Mouse (Mus musculus) testis, adult 2 months (tissue): ENCODE measurements around the gene Myct1. TPM values are rescaled to one million over a fixed set of nuclear protein-coding genes. Genes with fewer than 3 reads are reported as not detected.

Source experiments
- H3K27ac ChIP-seq: fragments of 200-500 bp; 2 replicates; pipeline ENCODE4 v1.5.1; 2012; ENCODE audit warnings: low read depth, low read length; ENCODE audit not compliant: control insufficient read depth, insufficient read depth
- H3K27me3 ChIP-seq: fragments of 200-500 bp; 2 replicates; pipeline ENCODE4 v1.6.1; 2012; ENCODE audit warnings: mild to moderate bottlenecking, low read length, moderate library complexity; ENCODE audit not compliant: control insufficient read depth, insufficient read depth
- H3K36me3 ChIP-seq: fragments of 200-500 bp; 2 replicates; pipeline ENCODE4 v1.6.1; 2012; ENCODE audit warnings: mild to moderate bottlenecking, low read length; ENCODE audit not compliant: control insufficient read depth, insufficient read depth
- H3K4me1 ChIP-seq: fragments of 200-500 bp; 2 replicates; pipeline ENCODE4 v1.6.1; 2012; ENCODE audit warnings: low read length; ENCODE audit not compliant: control insufficient read depth, insufficient read depth
- H3K4me3 ChIP-seq: fragments of 200-500 bp; 2 replicates; pipeline ENCODE4 v1.5.1; 2012; ENCODE audit warnings: low read depth, mild to moderate bottlenecking, low read length, moderate library complexity, mixed read lengths; ENCODE audit not compliant: control insufficient read depth
- CTCF ChIP-seq: fragments of 200-500 bp; IDR thresholded peaks from 2 replicates; pipeline ENCODE4 v1.5.1; 2012; ENCODE audit warnings: low read depth, mild to moderate bottlenecking, inconsistent platforms, low read length, moderate library complexity; ENCODE audit not compliant: control insufficient read depth, insufficient read depth, insufficient replicate concordance
- POLR2A ChIP-seq: fragments of 200-500 bp; IDR thresholded peaks from 2 replicates; pipeline ENCODE4 v1.6.1; 2012; ENCODE audit warnings: low read depth, mild to moderate bottlenecking, inconsistent platforms, low read length, moderate library complexity; ENCODE audit not compliant: control insufficient read depth
- polyA plus RNA-seq: library from polyadenylated mRNA; depleted of rRNA; stranded (reverse); fragments of >200 nt; gene quantifications from 2 replicates; pipeline ENCODE4 v1.2.3, GENCODE M21; 2012; rRNA removed

Gene Myct1
- polyA plus RNA-seq, 1 experiment, result 0.15 TPM

DNA sequence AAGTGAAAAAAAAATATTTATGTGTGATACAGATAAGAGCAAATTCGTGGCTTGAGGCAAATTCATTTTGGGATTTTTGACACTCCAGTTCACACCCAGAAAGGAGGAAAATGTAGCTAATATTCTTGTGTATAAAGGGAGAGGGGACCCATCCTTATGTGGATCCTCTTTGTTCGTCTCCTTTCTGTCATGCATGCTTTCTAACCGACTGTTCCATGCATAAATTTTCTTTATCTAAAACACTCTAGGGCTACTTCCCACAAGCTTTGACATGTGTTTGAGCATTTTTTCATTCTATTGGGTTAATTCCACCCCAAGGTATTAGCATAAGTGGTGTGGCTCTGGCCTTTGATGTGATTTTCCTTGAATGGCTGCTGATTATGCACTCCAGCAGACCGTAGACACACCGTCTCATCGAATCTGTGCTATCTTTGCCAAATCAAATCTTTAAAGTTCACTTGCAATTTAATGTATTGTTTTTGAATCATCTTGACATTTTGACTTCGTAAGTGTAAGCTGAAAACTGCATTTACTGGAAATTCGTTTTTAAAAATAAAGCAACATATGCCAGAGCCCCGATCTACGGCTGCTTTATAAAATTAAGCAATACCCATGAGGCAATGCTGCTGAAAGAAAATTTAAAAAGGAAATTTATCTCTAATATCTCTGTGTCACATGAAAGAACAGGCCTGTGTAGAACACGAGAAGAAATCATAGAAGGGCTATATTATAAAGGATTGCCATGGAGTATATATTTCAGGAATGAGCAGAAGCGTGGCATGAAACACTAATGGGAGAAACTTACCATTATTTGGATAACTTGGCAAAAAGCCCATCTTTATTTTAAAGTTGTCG lies 21.8 kb downstream of the Myct1 start:
- no peak overlapping the region for H3K4me3 ChIP-seq
- H3K4me1 ChIP-seq, result no peaks in the 10 kb centered on the region
- TF ChIP-seq CTCF, result no peak
- TF ChIP-seq POLR2A, result no peak
- no peaks in the 10 kb centered on the region for H3K36me3 ChIP-seq
- H3K27ac ChIP-seq, result no peak overlapping the region
- no peaks in the 10 kb centered on the region for H3K27me3 ChIP-seq

DNA sequence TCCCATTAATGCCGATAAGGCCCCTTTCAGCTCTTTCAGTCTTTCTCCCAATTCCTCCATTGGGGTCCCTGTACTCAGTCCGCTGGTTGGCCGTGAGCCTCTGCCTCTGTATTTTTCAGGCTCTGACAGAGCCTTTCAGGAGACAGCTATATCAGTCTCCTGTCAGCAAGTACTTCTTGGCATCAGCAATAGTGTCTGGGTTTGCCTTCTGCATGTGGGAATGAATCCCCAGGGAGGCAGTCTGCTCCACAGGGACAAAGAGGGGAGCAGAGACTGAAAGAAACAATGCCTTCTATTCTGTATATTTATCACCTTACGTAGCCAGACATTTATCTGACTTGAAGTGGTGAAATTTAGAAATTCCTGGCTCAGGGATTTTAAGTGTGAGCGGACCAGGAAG lies 32.7 kb downstream of the Myct1 start:
- H3K27me3 ChIP-seq, result no peaks in the 10 kb centered on the region
- H3K27ac ChIP-seq, result no peak overlapping the region
- no peak overlapping the region for H3K4me3 ChIP-seq
- TF ChIP-seq POLR2A (no peak), CTCF (no peak)
- no peaks in the 10 kb centered on the region for H3K4me1 ChIP-seq
- H3K36me3 ChIP-seq, result no peaks in the 10 kb centered on the region

DNA sequence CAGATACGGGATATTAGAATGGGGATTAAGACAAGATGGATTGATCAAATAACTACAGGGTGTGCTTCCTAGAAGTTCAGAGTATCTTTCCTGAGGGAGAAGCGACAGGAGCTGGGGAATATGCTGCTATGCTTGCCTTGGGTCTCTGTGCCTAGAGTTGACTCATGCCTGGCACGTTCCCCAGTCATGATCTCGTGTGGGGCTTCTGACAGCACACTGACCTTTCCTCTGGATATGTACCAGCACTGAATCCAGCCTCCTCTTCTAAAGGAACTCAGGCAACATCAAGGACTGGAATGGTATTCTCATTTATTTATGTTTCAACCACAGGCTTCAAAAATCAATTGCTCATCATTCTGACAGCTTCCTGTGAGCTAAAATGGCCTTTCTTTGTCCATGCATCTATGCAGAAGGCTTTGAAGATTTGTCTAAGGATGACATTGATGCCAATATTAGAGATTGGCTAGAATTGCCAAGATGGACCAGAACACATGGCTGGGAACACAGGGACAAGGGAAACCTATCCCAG lies 40.2 kb downstream of the Myct1 start:
- Histone ChIP-seq H3K4me1 (no peaks in the 10 kb centered on the region), H3K4me3 (no peak overlapping the region), H3K36me3 (no peaks in the 10 kb centered on the region), H3K27ac (no peak overlapping the region), H3K27me3 (no peaks in the 10 kb centered on the region)
- no peak for TF ChIP-seq CTCF
- no peak for TF ChIP-seq POLR2A

DNA sequence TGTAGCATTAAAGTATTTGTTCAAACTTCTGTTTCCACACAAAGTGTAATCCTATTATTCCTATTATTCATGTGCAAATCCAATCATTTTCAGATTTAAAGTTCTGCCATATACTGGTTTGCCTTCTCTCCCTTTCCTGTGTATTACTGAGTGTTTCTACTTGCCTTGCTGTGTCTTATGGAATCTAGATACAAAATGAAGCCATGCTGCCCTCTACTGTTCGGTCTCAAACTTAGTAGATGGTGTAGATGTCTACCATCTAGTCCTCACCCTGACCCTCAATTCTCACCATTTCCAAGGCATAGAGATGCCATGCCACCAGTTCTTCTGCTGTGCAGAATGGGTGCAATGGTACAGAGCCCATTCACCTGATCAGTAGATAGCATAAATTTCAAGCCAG lies 40.8 kb downstream of the Myct1 start:
- no peaks in the 10 kb centered on the region for H3K4me1 ChIP-seq

DNA sequence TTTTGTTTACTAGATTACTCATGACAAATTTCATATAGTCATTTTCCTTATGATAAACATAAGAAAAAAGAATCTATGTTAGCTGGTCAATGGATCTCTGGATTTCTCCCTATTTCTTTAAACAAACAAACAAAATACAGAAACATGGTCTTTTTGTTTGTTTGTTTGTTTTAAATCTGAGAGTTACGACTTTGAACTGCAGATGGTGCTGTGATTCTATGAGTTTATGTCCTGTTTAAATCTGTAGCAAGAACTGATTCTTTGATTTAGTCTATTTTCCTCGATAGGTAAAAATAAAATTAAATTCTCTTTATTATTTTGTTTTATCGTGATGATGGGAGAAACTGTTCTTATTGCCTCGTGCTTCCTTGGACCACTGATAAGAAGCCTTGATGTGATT lies 43.7 kb downstream of the Myct1 start:
- no peak for TF ChIP-seq CTCF
- TF ChIP-seq POLR2A, result no peak
- H3K36me3 ChIP-seq, result no peaks in the 10 kb centered on the region
- no peaks in the 10 kb centered on the region for H3K27me3 ChIP-seq
- no peaks in the 10 kb centered on the region for H3K4me1 ChIP-seq
- H3K4me3 ChIP-seq, result no peak overlapping the region
- no peak overlapping the region for H3K27ac ChIP-seq

More for the DNA sequence above, 40.8 kb downstream of the Myct1 start:
- Histone ChIP-seq H3K36me3 (no peaks in the 10 kb centered on the region), H3K27ac (no peak overlapping the region), H3K4me3 (no peak overlapping the region), H3K27me3 (no peaks in the 10 kb centered on the region)
- TF ChIP-seq CTCF (no peak), POLR2A (no peak)

DNA sequence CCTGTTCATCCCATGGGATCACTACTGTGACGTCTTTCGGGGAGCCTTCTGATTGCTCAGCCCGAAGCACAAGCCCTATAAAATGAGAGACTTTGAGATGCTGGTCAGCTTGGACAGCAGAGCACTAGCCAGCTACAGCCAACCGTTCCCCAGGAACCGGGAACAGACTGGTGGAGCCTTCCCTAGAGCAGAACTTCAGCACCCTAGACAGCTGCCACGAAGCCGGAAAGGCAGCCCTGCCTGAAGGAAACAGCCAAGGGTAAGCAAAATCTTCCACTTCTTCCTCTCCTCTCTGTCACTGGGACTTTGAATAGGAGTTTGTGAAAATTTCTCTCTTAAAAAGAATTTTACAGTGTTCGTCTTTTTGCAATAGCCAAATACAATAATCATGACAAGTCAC lies 45.5 kb downstream of the Myct1 start, which contains the start of gene Vip:
TSS of gene Vip (plus strand) at position 107 of the 400 bp plus-strand sequence.
- TF ChIP-seq CTCF, result no peak
- TF ChIP-seq POLR2A, result no peak

More for the DNA sequence above, 45.5 kb downstream of the Myct1 start, which contains the start of gene Vip:
- H3K27ac ChIP-seq, result no peak within 1 kb of the TSS
- no peak within 1 kb of the TSS for H3K4me3 ChIP-seq
- no peaks in the 10 kb centered on the region for H3K4me1 ChIP-seq
- H3K27me3 ChIP-seq, result no peaks in the 10 kb centered on the region
- no peaks in the 10 kb centered on the region for H3K36me3 ChIP-seq

Other genes with a start within 250 kb of the Myct1 start
- gene Syne1, start 42.3 kb upstream of the Myct1 start, polyA plus RNA-seq, result 2.4 and 3.0 TPM in 2 replicates
- not detected in 2 replicates for gene Vip, start 45.4 kb downstream of the Myct1 start, polyA plus RNA-seq
- 0.53 and 1.1 TPM in 2 replicates for gene Fbxo5, start 211.8 kb downstream of the Myct1 start, polyA plus RNA-seq
- gene Mtrf1l, start 230.1 kb downstream of the Myct1 start, polyA plus RNA-seq, result 0.71 and 1.1 TPM in 2 replicates